Mouse (Mus musculus) hindbrain, postnatal 0 days (tissue): Measurements from ENCODE around the gene Hist1h4m. TPM values are rescaled to one million over a fixed set of nuclear protein-coding genes. Genes with fewer than 3 reads are reported as not detected.
"Not testable (repeated sequence)": the region's sequence is repeated elsewhere in the genome, so short reads cannot be mapped to it uniquely, and the experiment has no call there.

Experiments used
- ATAC-seq: fragments of 200-750 bp; cut with Nextera tagmentation; 2 replicates; pipeline ENCODE4 v1.8.0; 2017; ENCODE audit warnings: mild to moderate bottlenecking, moderate TSS enrichment, moderate library complexity
- DNase-seq: peaks from one replicate; pipeline ENCODE4 v3.0.0-alpha.2; 2015; ENCODE audit warnings: low spot score
- H3K27ac ChIP-seq: fragments of 300-500 bp; sonication (generic); 2 replicates; pipeline ENCODE4 v1.5.1; 2014; ENCODE audit warnings: mild to moderate bottlenecking
- H3K27me3 ChIP-seq: fragments of 300-500 bp; sonication (generic); 2 replicates; pipeline ENCODE4 v1.6.1; 2014; ENCODE audit warnings: low read length, mixed read lengths; ENCODE audit not compliant: insufficient read depth
- H3K36me3 ChIP-seq: fragments of 300-500 bp; sonication (generic); 2 replicates; pipeline ENCODE4 v1.6.1; 2014; ENCODE audit warnings: low read length, mixed read lengths; ENCODE audit not compliant: insufficient read depth
- H3K4me1 ChIP-seq: fragments of 300-500 bp; sonication (generic); 2 replicates; pipeline ENCODE4 v1.6.1; 2014; ENCODE audit warnings: antibody characterized with exemption, low read length, mixed read lengths; ENCODE audit not compliant: insufficient read depth
- H3K4me2 ChIP-seq: fragments of 300-500 bp; sonication (generic); 2 replicates; pipeline ENCODE4 v1.6.1; 2014; ENCODE audit warnings: low read depth, mild to moderate bottlenecking, low read length, moderate library complexity, mixed read lengths
- H3K4me3 ChIP-seq: fragments of 300-500 bp; sonication (generic); 2 replicates; pipeline ENCODE4 v1.5.1; 2014; ENCODE audit warnings: low read length
- H3K9ac ChIP-seq: fragments of 300-500 bp; sonication (generic); replicated peaks from 2 replicates; pipeline ENCODE4 v1.6.1; 2014; ENCODE audit warnings: mild to moderate bottlenecking, low read length, moderate library complexity, mixed read lengths
- H3K9me3 ChIP-seq: fragments of 300-500 bp; sonication (generic); 2 replicates; pipeline ENCODE4 v1.6.1; 2016; ENCODE audit warnings: low read length, mixed read lengths
- CTCF ChIP-seq: IDR thresholded peaks from 2 replicates; pipeline ENCODE4 v1.5.1; 2016; ENCODE audit warnings: antibody characterized with exemption, control low read depth, low read depth
- WGBS: fragments of 180-500 bp; shearing (Covaris S2); extraction: QIAGEN DNeasy Blood & Tissue Kit; methylation state at CpG from one replicate; pipeline ENCODE4 v1.1.7; 2014; 5-methylcytosine and 5-hydroxymethylcytosine counted together
- polyA plus RNA-seq: library from polyadenylated mRNA; unstranded; fragments of >200 nt; fragmentation: Nextera tagmentation; extraction: Ambion mirVana; gene quantifications from 2 replicates; pipeline ENCODE4 v1.2.1, GENCODE M21; 2015
- total RNA-seq: library from RNA; depleted of rRNA; stranded (reverse); fragments of >200 nt; gene quantifications from 2 replicates; pipeline ENCODE4 v1.2.3, GENCODE M21; 2014; rRNA removed

Hist1h4m gene
- 2.3 and 3.3 TPM in 2 replicates for total RNA-seq
- polyA plus RNA-seq: not detected in 2 replicates

- peak; percentile 75 for ATAC-seq
- not testable (repeated sequence) for H3K9me3 ChIP-seq, H3K4me3 ChIP-seq, H3K27ac ChIP-seq, H3K4me1 ChIP-seq, H3K27me3 ChIP-seq, H3K36me3 ChIP-seq, H3K4me2 ChIP-seq, H3K9ac ChIP-seq, DNase-seq
- WGBS: no CpG with 5 or more reads among the region's 24 CpGs
These were observed at the start of gene Hist1h4m for GRCm38 (mm10) chr13:21811539-21811938. TSS of gene Hist1h4m (plus strand) at chr13:21811746.

GRCm38 (mm10) chr13:21778814-21779766 is 32.5 kb upstream of the Hist1h4m start:
- Histone ChIP-seq H3K36me3 (no peaks in the 10 kb centered on the region), H3K4me2 (peak overlapping the region; percentile 97), H3K9me3 (no peaks in the 10 kb centered on the region), H3K4me1 (peaks cover 9% of the 10 kb centered on the region; the same call in 1 of the 2 replicates), H3K4me3 (peak overlapping the region; percentile 44), H3K27me3 (no peaks in the 10 kb centered on the region), H3K9ac (peak overlapping the region; percentile 61), H3K27ac (peak overlapping the region; percentile 78)
- DNase-seq (peak; percentile 95), ATAC-seq (peak; percentile 95)
- no peak for TF ChIP-seq CTCF
- WGBS: 5% methylated on average over 33 of the region's 33 CpGs

DNA sequence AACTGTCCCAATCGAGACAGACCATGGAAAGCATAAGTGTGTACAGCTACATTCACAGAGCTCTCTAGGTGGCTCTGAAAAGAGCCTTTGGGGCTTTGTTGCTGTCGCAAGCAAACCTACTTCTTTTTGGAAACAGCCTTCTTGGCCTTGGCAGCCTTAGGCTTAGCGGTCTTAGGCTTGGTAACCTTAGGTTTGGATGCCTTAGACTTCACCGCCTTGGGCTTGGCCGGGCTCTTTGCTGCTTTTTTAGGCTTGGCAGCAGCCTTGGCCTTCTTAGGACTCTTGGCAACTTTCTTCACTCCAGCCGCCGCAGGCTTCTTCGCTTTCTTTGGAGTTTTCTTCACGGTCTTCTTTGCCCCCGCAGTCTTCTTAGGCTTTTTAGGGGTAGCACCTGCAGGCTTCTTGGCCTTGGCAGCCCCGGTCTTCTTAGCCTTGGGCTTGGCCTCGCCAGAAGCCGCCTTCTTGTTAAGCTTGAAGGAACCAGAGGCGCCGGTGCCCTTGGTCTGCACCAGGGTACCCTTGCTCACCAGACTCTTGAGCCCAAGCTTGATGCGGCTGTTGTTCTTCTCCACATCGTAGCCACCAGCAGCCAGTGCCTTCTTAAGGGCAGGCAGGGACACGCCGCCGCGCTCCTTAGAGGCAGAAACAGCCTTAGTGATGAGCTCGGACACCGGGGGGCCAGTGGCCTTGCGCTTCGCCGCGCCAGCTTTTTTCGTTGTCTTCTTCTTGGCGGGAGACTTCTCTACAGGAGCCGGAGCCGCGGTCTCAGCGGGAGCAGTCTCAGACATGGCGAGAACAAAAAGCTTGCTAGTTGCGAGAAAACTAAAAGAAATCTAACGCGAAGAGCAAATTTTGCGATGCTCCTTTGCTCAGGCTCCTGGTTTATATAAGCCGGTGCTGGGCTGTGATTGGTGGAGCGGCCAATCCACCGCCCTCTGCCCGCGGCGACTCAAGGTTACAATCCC is 31.5 kb upstream of the Hist1h4m start, which contains the start of gene Hist1h1b:
Gene Hist1h1b (minus strand): TSS at position 859 of the 965 bp plus-strand sequence.
- Histone ChIP-seq H3K27me3 (no peaks in the 10 kb centered on the region), H3K36me3 (no peaks in the 10 kb centered on the region), H3K9ac (peak within 1 kb of the TSS; percentile 61), H3K4me3 (peak within 1 kb of the TSS; percentile 44), H3K9me3 (no peaks in the 10 kb centered on the region), H3K4me2 (peak within 1 kb of the TSS; percentile 97), H3K27ac (peak within 1 kb of the TSS; percentile 78), H3K4me1 (peaks cover 9% of the 10 kb centered on the region; the same call in 1 of the 2 replicates)
- TF ChIP-seq CTCF: no peak
- ATAC-seq (peak; percentile 14; the same call in 1 of the 2 replicates), DNase-seq (peak; percentile 69)
- WGBS: under 1% methylated on average over 44 of the region's 44 CpGs

GRCm38 (mm10) chr13:21781021-21781555 is 30.5 kb upstream of the Hist1h4m start:
- H3K4me1 ChIP-seq: peaks cover 9% of the 10 kb centered on the region; the same call in 1 of the 2 replicates
- no peak overlapping the region for H3K9ac ChIP-seq
- H3K36me3 ChIP-seq: no peaks in the 10 kb centered on the region
- ATAC-seq: no peak
- peak overlapping the region; percentile 97 for H3K4me2 ChIP-seq
- peak overlapping the region; percentile 78; the same call in 1 of the 2 replicates for H3K27ac ChIP-seq
- no peak overlapping the region; the same call in 1 of the 2 replicates for H3K4me3 ChIP-seq
- no peaks in the 10 kb centered on the region for H3K27me3 ChIP-seq
- no peak for DNase-seq
- TF ChIP-seq CTCF: no peak
- WGBS: 46% methylated on average over 6 of the region's 6 CpGs
- no peaks in the 10 kb centered on the region for H3K9me3 ChIP-seq

- Histone ChIP-seq H3K9ac (no peak overlapping the region), H3K4me3 (no peak overlapping the region), H3K4me2 (no peak overlapping the region), H3K4me1 (peaks cover 9% of the 10 kb centered on the region; the same call in 1 of the 2 replicates), H3K27me3 (no peaks in the 10 kb centered on the region), H3K36me3 (no peaks in the 10 kb centered on the region), H3K9me3 (no peaks in the 10 kb centered on the region), H3K27ac (no peak overlapping the region)
- ATAC-seq: no peak
- DNase-seq: no peak
- WGBS: 98% methylated on average over 1 of the region's 1 CpGs
- no peak for TF ChIP-seq CTCF
These were observed 29.9 kb upstream of the Hist1h4m start for GRCm38 (mm10) chr13:21781639-21782038.

DNA sequence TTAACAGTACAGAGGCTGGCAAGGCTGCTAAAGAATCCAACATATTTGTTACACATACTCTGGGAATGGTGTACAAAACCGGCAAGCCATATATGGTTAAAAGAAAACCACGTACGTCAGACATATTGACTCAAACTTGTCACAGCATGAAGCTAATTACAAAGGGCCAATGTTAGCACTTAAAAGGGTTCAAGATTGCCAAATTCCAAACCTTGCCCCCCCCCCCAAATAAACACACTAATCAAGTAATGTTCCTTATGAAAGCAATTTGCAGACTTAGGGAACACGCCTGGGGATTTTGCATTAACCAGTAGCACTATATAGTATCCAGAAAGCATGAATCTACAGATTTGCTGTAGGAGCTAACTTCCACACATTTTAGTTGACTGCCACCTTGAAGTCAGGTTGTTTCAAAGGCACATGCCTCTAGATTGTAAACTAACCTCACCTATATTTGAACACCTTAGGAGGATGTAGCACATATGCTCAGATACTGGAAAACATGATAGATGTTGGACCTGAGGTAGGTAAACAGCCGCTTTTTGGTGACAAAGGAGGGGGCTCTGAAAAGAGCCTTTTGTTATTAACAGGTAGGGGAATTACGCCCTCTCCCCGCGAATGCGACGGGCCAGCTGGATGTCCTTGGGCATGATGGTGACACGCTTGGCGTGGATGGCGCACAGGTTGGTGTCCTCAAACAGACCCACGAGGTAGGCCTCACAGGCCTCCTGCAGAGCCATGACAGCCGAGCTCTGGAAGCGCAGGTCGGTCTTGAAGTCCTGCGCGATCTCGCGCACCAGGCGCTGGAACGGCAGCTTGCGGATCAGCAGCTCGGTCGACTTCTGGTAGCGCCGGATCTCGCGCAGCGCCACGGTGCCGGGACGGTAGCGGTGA is 28.9 kb upstream of the Hist1h4m start:
- 2% methylated on average over 14 of the region's 35 CpGs for WGBS
- not testable (repeated sequence) for H3K27me3 ChIP-seq, H3K9me3 ChIP-seq, H3K36me3 ChIP-seq, H3K4me1 ChIP-seq, ATAC-seq
- peak overlapping the region; percentile 67 for H3K27ac ChIP-seq
- peak overlapping the region; percentile 34 for H3K4me3 ChIP-seq
- peak overlapping the region; percentile 68 for H3K4me2 ChIP-seq
- peak; percentile 20 for DNase-seq
- H3K9ac ChIP-seq: peak overlapping the region; percentile 57
